30 mouse cellular contexts compared by ENCODE assay signal in genomic region chr17:69398092-69398491, GRCm38 (mm10). TPM values are rescaled to one million over a fixed set of nuclear protein-coding genes. Genes with fewer than 3 reads are reported as not detected.
A peak's percentile ranks its signal among the peaks of the same experiment; 100 is the strongest.
DNase-seq lines count a peak whose midpoint lies in the region; ATAC-seq and TF ChIP-seq lines count a peak whose summit lies in the region.
"Had no signal": no experiment of that assay in that cellular context is flagged by ENCODE, and none has a peak within 500 bp of the region (broad histone marks: within the 10 kb centered on the region; RNA-seq: fewer than 3 reads in every experiment).

No protein-coding gene starts in this region.

- H3K27me3 ChIP-seq in heart, embryonic 10.5 days (ENCODE audit: insufficient read depth, poor library complexity, severe bottlenecking) = no peaks in the 10 kb centered on the region
- no peaks in the 10 kb centered on the region for H3K27me3 ChIP-seq in liver, embryonic 13.5 days
- H3K27me3 ChIP-seq: CH12.LX; embryonic facial prominence, embryonic 13.5 days; embryonic facial prominence, embryonic 15.5 days; forebrain, embryonic 12.5 days had no signal

- no peak overlapping the region for H3K4me3 ChIP-seq in heart, embryonic 10.5 days
- H3K4me3 ChIP-seq in liver, embryonic 13.5 days (replicated peaks) = no peak overlapping the region
- H3K4me3 ChIP-seq in left cerebral cortex, adult 2 months = no peak overlapping the region
- H3K4me3 ChIP-seq: embryonic facial prominence, embryonic 13.5 days; embryonic facial prominence, embryonic 15.5 days; erythroblast, embryonic 14.5 days; forebrain, embryonic 10.5 days; forebrain, embryonic 12.5 days had no signal

- H3K9ac ChIP-seq in liver, embryonic 13.5 days = no peak overlapping the region
- H3K9ac ChIP-seq: embryonic facial prominence, embryonic 13.5 days; embryonic facial prominence, embryonic 15.5 days; forebrain, embryonic 12.5 days had no signal

- no peak overlapping the region for H3K4me2 ChIP-seq in liver, embryonic 13.5 days
- H3K4me2 ChIP-seq: embryonic facial prominence, embryonic 13.5 days; embryonic facial prominence, embryonic 15.5 days; forebrain, embryonic 12.5 days had no signal

- no peaks in the 10 kb centered on the region for H3K36me3 ChIP-seq in heart, embryonic 10.5 days
- H3K36me3 ChIP-seq in liver, embryonic 13.5 days = no peaks in the 10 kb centered on the region
- H3K36me3 ChIP-seq: embryonic facial prominence, embryonic 13.5 days; embryonic facial prominence, embryonic 15.5 days; forebrain, embryonic 10.5 days; forebrain, embryonic 12.5 days; G1E had no signal

- intact Hi-C loops in left cerebral cortex, adult 2 months (cut with DNase I) = no loop called here

- no peak for ATAC-seq in liver, embryonic 13.5 days (ENCODE audit: low read depth)
- ATAC-seq: CD4-positive, CD25-positive, alpha-beta regulatory T cell, adult 4 months; forebrain, embryonic 14.5 days; forebrain, embryonic 16.5 days; Patski had no signal

- peak; percentile 20 for DNase-seq in heart, embryonic 10.5 days (ENCODE audit: low spot score)
- no peak for DNase-seq in heart, adult 9 months (ENCODE audit: low spot score in 2 of 2)
- no peak for DNase-seq in liver, embryonic 13.5 days
- no peak for DNase-seq in liver
- peak; percentile 44 for DNase-seq in ES-CJ7 (ENCODE audit: low read depth, low spot score)
- DNase-seq in ZHBTc4 (ENCODE audit: low read depth, low spot score) = peak; percentile 75
- DNase-seq in left cerebral cortex, adult 2 months (ENCODE audit: extremely low spot score in 1 of 2, low spot score in 2 of 2) = no peak
- DNase-seq: adrenal gland, adult 2 months; adrenal gland, postnatal 10 days; adrenal gland, postnatal 25 days; B cell, adult 2 months; cerebellum, adult 11 months; cerebellum, adult 18-20 months; cerebellum, adult 8-10 months; cerebellum, adult 9-11 months; cerebellum, postnatal 14 days; cerebellum, postnatal 36 days; embryo, embryonic 11 days had no signal

- peak overlapping the region; percentile 64; the same call in 1 of the 2 replicates for H3K27ac ChIP-seq in heart, embryonic 10.5 days
- 0 out of 2 replicates have a peak overlapping the region, but pooled peaks have one; percentile 37 for H3K27ac ChIP-seq in liver, embryonic 13.5 days
- H3K27ac ChIP-seq in left cerebral cortex, adult 2 months = no peak overlapping the region
- H3K27ac ChIP-seq: embryonic facial prominence, embryonic 13.5 days; embryonic facial prominence, embryonic 15.5 days; forebrain, embryonic 10.5 days; forebrain, embryonic 12.5 days had no signal

- peaks cover 8% of the 10 kb centered on the region; the same call in 1 of the 2 replicates for H3K4me1 ChIP-seq in heart, embryonic 10.5 days
- peaks cover 35% of the 10 kb centered on the region for H3K4me1 ChIP-seq in liver, embryonic 13.5 days (replicated peaks)
- H3K4me1 ChIP-seq: embryonic facial prominence, embryonic 13.5 days; embryonic facial prominence, embryonic 15.5 days; forebrain, embryonic 12.5 days had no signal

- no peak for TF ChIP-seq CTCF in left cerebral cortex, adult 2 months (IDR thresholded peaks at IDR 0.05)

- no peaks in the 10 kb centered on the region for H3K9me3 ChIP-seq in heart, embryonic 10.5 days
- no peaks in the 10 kb centered on the region for H3K9me3 ChIP-seq in liver, embryonic 13.5 days (replicated peaks)
- H3K9me3 ChIP-seq: embryonic facial prominence, embryonic 13.5 days; embryonic facial prominence, embryonic 15.5 days; forebrain, embryonic 10.5 days; forebrain, embryonic 12.5 days; G1E had no signal

RNA-seq across cellular contexts. Expression of gene Zbtb14, which starts 15.2 kb away (rescaled TPM):
- 16.9 and 17.7 TPM in 2 replicates for polyA plus RNA-seq in heart, embryonic 10.5 days (2016; fragmentation: Nextera tagmentation; extraction: Ambion mirVana)
- 9.8 and 13.3 TPM in 2 replicates for polyA plus RNA-seq in liver, embryonic 13.5 days (2015; fragmentation: Nextera tagmentation; extraction: Ambion mirVana)
- total RNA-seq in left cerebral cortex, adult 2 months (2021) = 10 to 100 TPM; 22.2 to 25.2 TPM

RNA-seq across cellular contexts. Expression of gene Akain1, which starts 41.0 kb away (rescaled TPM):
- polyA plus RNA-seq in heart, embryonic 10.5 days (2016; fragmentation: Nextera tagmentation; extraction: Ambion mirVana) = 0.11 TPM in 1 of 2 replicates, not detected in the other
- polyA plus RNA-seq in liver, embryonic 13.5 days (2015; fragmentation: Nextera tagmentation; extraction: Ambion mirVana) = not detected in 2 replicates
- 1 to 10 TPM; 5.1 to 6.0 TPM for total RNA-seq in left cerebral cortex, adult 2 months (2021)
- total RNA-seq: adrenal gland, adult 2 months; adrenal gland, postnatal 10 days; adrenal gland, postnatal 25 days; CH12.LX; common myeloid progenitor, adult 5-6 weeks had no signal
- polyA plus RNA-seq: adrenal gland, adult 2 months; CD4-positive, CD25-positive, alpha-beta regulatory T cell, adult 4 months; embryonic facial prominence, embryonic 13.5 days; embryonic facial prominence, embryonic 15.5 days; erythroblast, embryonic 14.5 days; forebrain, embryonic 10.5 days; G1E; Patski had no signal

Comparison
In these comparisons a context has a peak if more than half of its experiments do, and no peak if none do; other contexts are left out.
1. DNase-seq: peak in heart, embryonic 10.5 days (single experiment), ES-CJ7 (single experiment) and ZHBTc4 (single experiment); none in heart, adult 9 months (0 of 2), liver, embryonic 13.5 days (single experiment), liver (single experiment) and left cerebral cortex, adult 2 months (0 of 2).